Mouse (Mus musculus) stomach, postnatal 0 days (tissue): ENCODE measurements around the gene Gm4881.

Experiments
- CTCF ChIP-seq: IDR thresholded peaks from 2 replicates; pipeline ENCODE4 v1.5.1; 2016; ENCODE audit warnings: antibody characterized with exemption, low read depth, mild to moderate bottlenecking, moderate library complexity
- EP300 ChIP-seq: optimal IDR thresholded peaks from 2 replicates; pipeline ENCODE3; 2016; ENCODE audit warnings: antibody characterized with exemption

- no peak for TF ChIP-seq CTCF
- no peak for TF ChIP-seq EP300
Observed at GRCm38 (mm10) chr7:24919728-24920127, 24.6 kb downstream of the Gm4881 start.
